Mouse (Mus musculus) cerebellum, postnatal 14 days (tissue): ENCODE results near the gene Xpo1.

ENCODE experiments used
- DNase-seq, 2 experiments: peaks; one replicate each; pipeline ENCODE4 v3.0.0; 2021; ENCODE audit warnings: mixed read lengths in 2 of 2

Xpo1 gene

GRCm38 (mm10) chr11:23303126-23303525, 47.3 kb downstream of the Xpo1 start:
- DNase-seq = no peak

GRCm38 (mm10) chr11:23305101-23305672, 49.3 kb downstream of the Xpo1 start:
- DNase-seq = peak in 1 of 2 experiments; percentile 18

GRCm38 (mm10) chr11:23305673-23306608, 50.1 kb downstream of the Xpo1 start:
- peak; percentile 98 for DNase-seq

- DNase-seq = peak; percentile 84 to 87
Observed at GRCm38 (mm10) chr11:23306764-23307565, 51.1 kb downstream of the Xpo1 start, which contains the start of gene Usp34. Gene Usp34, plus strand, starts transcription at chr11:23306895.

- DNase-seq = no peak
Observed at GRCm38 (mm10) chr11:23307566-23307920, 51.7 kb downstream of the Xpo1 start.

- no peak for DNase-seq
Observed at GRCm38 (mm10) chr11:23313496-23313895, 57.7 kb downstream of the Xpo1 start.

- DNase-seq = no peak
Observed at GRCm38 (mm10) chr11:23329413-23329812, 73.6 kb downstream of the Xpo1 start.

- DNase-seq = no peak
Observed at GRCm38 (mm10) chr11:23332136-23332535, 76.3 kb downstream of the Xpo1 start.

GRCm38 (mm10) chr11:23335160-23335559, 79.3 kb downstream of the Xpo1 start:
- no peak for DNase-seq
